Mouse (Mus musculus) forebrain, embryonic 15.5 days (tissue): ENCODE data around the gene Scn4b. TPM values are rescaled to one million over a fixed set of nuclear protein-coding genes. Genes with fewer than 3 reads are reported as not detected.
A peak's percentile ranks its signal among the peaks of the same experiment; 100 is the strongest.

Experiments used
- ATAC-seq: fragments of 200-750 bp; cut with Nextera tagmentation; replicated peaks from 2 replicates; pipeline ENCODE4 v1.8.0; 2017; ENCODE audit warnings: mild to moderate bottlenecking, moderate TSS enrichment, moderate library complexity
- H3K27ac ChIP-seq: fragments of 300-500 bp; sonication (generic); replicated peaks from 2 replicates; pipeline ENCODE4 v1.5.1; 2015; ENCODE audit warnings: mild to moderate bottlenecking, inconsistent platforms
- H3K27me3 ChIP-seq: fragments of 300-500 bp; sonication (generic); 2 replicates; pipeline ENCODE4 v1.6.1; 2015; ENCODE audit warnings: inconsistent platforms
- H3K36me3 ChIP-seq: fragments of 300-500 bp; sonication (generic); 2 replicates; pipeline ENCODE4 v1.6.1; 2015; ENCODE audit warnings: mild to moderate bottlenecking, inconsistent platforms
- H3K4me1 ChIP-seq: fragments of 300-500 bp; sonication (generic); 2 replicates; pipeline ENCODE4 v1.6.1; 2015; ENCODE audit warnings: inconsistent platforms
- H3K4me2 ChIP-seq: fragments of 300-500 bp; sonication (generic); replicated peaks from 2 replicates; pipeline ENCODE4 v1.6.1; 2015; ENCODE audit warnings: mild to moderate bottlenecking, inconsistent platforms
- H3K4me3 ChIP-seq: fragments of 300-500 bp; sonication (generic); 2 replicates; pipeline ENCODE4 v1.5.1; 2015; ENCODE audit warnings: mild to moderate bottlenecking, inconsistent platforms
- H3K9ac ChIP-seq: fragments of 300-500 bp; sonication (generic); replicated peaks from 2 replicates; pipeline ENCODE4 v1.6.1; 2015; ENCODE audit warnings: mild to moderate bottlenecking, inconsistent platforms
- H3K9me3 ChIP-seq: fragments of 300-500 bp; sonication (generic); 2 replicates; pipeline ENCODE4 v1.6.1; 2016; ENCODE audit warnings: inconsistent platforms
- WGBS: fragments of 180-500 bp; shearing (Covaris S2); methylation state at CpG from one replicate; pipeline ENCODE4 v1.1.7; 2015; ENCODE audit warnings: mixed read lengths; 5-methylcytosine and 5-hydroxymethylcytosine counted together
- polyA plus RNA-seq: library from polyadenylated mRNA; unstranded; fragments of >200 nt; fragmentation: Nextera tagmentation; extraction: Ambion mirVana; gene quantifications from 2 replicates; pipeline ENCODE4 v1.2.1, GENCODE M21; 2015

Gene Scn4b
- polyA plus RNA-seq, 1 experiment from 2014 or later, result 0.34 TPM

DNA sequence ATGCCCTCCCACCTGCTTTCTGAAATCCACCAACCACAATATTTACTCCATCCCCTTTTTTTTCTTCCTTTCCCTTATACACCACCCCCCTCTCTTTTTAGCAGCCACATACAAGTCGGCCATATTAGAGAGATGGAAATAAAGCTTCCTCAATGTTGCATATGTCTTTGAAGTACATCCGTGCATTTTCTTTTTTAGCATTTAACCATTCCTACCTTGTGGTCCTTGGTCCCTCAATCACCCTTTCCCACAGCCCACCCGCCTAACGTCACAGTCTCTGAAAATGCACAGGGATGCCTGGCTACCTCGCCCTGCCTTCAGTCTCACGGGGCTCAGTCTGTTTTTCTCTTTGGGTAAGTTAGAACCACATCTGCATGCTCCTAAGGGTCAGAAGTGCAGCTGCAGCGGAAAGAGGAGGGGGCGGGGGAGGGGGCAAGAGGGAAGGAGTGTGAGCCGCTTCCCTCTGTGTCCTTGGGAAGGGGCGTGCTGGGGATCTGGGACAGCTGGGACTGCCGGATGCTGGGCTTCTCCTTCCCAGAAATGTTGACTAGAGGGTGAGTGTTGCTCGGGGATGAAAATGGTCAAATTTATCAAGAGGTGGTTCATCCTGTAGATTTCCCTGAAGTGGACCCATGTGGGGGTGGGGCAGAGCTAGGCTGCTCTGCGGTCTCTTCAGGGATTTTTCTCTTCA, 20.3 kb upstream of the Scn4b start, which contains the start of gene Scn2b:
Gene Scn2b, plus strand, starts transcription at position 42 of the 691 bp plus-strand sequence.
- Histone ChIP-seq H3K9me3 (no peaks in the 10 kb centered on the region), H3K4me1 (peaks cover 40% of the 10 kb centered on the region), H3K4me2 (peak within 1 kb of the TSS; percentile 50), H3K27ac (peak within 1 kb of the TSS; percentile 79), H3K9ac (peak within 1 kb of the TSS; percentile 76), H3K4me3 (peak within 1 kb of the TSS; percentile 62), H3K27me3 (0 out of 2 replicates have a peak, but pooled peaks cover 3% of the 10 kb centered on the region), H3K36me3 (no peaks in the 10 kb centered on the region)
- WGBS, result 1% methylated on average over 13 of the region's 13 CpGs
- ATAC-seq, result 0 out of 2 replicates have a peak, but pooled peaks have one; percentile 54

- Histone ChIP-seq H3K4me3 (peak overlapping the region; percentile 62), H3K27ac (no peak overlapping the region), H3K27me3 (0 out of 2 replicates have a peak, but pooled peaks cover 3% of the 10 kb centered on the region), H3K4me1 (peaks cover 40% of the 10 kb centered on the region), H3K9me3 (no peaks in the 10 kb centered on the region), H3K4me2 (peak overlapping the region; percentile 50), H3K9ac (peak overlapping the region; percentile 76), H3K36me3 (no peaks in the 10 kb centered on the region)
- WGBS, result 22% methylated on average over 10 of the region's 10 CpGs
- no peak for ATAC-seq
These were observed 19.6 kb upstream of the Scn4b start for GRCm38 (mm10) chr9:45118552-45118951.

DNA sequence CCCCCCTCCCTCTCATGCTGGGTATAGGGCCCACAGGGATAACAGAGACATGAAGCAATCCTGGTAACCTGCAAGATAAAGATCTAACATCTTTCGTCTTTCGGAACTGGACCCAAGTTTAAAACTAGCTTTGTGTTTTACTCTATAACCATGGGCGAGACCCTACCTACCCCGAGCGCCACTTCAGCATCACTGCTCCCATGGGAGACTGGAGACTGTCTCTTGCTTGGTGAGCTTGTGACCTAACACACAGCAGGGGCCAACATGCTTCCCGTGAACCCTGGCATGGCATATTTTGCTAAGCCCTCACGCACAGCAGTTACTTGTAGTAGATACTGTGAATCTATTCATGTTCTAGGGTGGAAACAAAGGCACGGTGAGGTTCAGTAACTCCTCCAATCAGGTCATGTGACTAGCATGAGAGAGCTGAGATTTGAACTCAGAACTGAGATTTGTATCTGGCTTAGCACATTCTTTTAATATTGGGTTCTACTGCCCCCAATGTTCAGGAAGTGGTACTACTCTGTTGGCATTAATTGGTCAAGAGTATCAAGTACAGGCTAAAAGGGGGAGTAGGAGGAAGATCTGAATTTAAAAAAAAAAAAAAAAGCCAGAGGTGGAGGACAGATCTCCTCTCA, 18.8 kb upstream of the Scn4b start:
- H3K27me3 ChIP-seq, result 0 out of 2 replicates have a peak, but pooled peaks cover 3% of the 10 kb centered on the region

GRCm38 (mm10) chr9:45119954-45120530, 18.2 kb upstream of the Scn4b start:
- Histone ChIP-seq H3K27ac (no peak overlapping the region), H3K9me3 (no peaks in the 10 kb centered on the region), H3K4me1 (peaks cover 40% of the 10 kb centered on the region), H3K36me3 (no peaks in the 10 kb centered on the region), H3K4me3 (no peak overlapping the region), H3K27me3 (0 out of 2 replicates have a peak, but pooled peaks cover 3% of the 10 kb centered on the region), H3K9ac (no peak overlapping the region), H3K4me2 (no peak overlapping the region)
- WGBS, result 90% methylated on average over 14 of the region's 14 CpGs
- ATAC-seq, result no peak

More for the DNA sequence above, 18.8 kb upstream of the Scn4b start:
- ATAC-seq, result no peak
- 93% methylated on average over 8 of the region's 8 CpGs for WGBS
- Histone ChIP-seq H3K27ac (no peak overlapping the region), H3K4me2 (peak overlapping the region; percentile 50), H3K4me3 (peak overlapping the region; percentile 62; the same call in 1 of the 2 replicates), H3K4me1 (peaks cover 40% of the 10 kb centered on the region), H3K9me3 (no peaks in the 10 kb centered on the region), H3K9ac (no peak overlapping the region), H3K36me3 (no peaks in the 10 kb centered on the region)

DNA sequence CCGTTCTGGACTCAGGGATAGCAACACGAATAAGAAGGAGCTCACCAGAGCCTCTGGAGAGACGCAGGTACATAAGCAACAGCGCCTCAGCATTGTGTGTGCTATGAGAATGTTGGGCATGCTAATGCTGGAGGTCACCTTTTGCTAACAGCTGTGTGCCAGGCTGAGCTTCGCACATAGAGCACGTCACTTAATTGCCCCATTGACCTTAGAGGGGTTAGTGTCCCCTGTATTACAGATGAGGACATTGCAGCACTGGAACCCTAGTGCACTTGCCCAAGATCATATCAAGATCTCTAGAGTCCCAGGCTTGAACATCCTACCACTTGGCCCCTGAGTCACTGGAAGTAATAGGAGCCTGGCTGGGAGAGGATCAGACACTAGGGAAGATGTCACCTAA, 17.6 kb upstream of the Scn4b start:
- Histone ChIP-seq H3K27me3 (no peaks in the 10 kb centered on the region), H3K36me3 (no peaks in the 10 kb centered on the region), H3K4me2 (no peak overlapping the region), H3K27ac (no peak overlapping the region), H3K4me3 (no peak overlapping the region), H3K9me3 (no peaks in the 10 kb centered on the region), H3K9ac (no peak overlapping the region), H3K4me1 (peaks cover 40% of the 10 kb centered on the region)
- ATAC-seq, result no peak
- WGBS, result 86% methylated on average over 6 of the region's 6 CpGs

- Histone ChIP-seq H3K4me3 (no peak overlapping the region), H3K27ac (no peak overlapping the region), H3K4me2 (no peak overlapping the region), H3K4me1 (peaks cover 37% of the 10 kb centered on the region), H3K27me3 (no peaks in the 10 kb centered on the region), H3K9me3 (no peaks in the 10 kb centered on the region), H3K9ac (no peak overlapping the region), H3K36me3 (no peaks in the 10 kb centered on the region)
- 67% methylated on average over 6 of the region's 6 CpGs for WGBS
- no peak for ATAC-seq
These were observed 17.2 kb upstream of the Scn4b start for GRCm38 (mm10) chr9:45121001-45121400.

GRCm38 (mm10) chr9:45121769-45122168, 16.4 kb upstream of the Scn4b start:
- Histone ChIP-seq H3K9ac (peak overlapping the region; percentile 14; the same call in 1 of the 2 replicates), H3K4me3 (peak overlapping the region; percentile 20), H3K27me3 (no peaks in the 10 kb centered on the region), H3K4me2 (peak overlapping the region; percentile 34), H3K27ac (no peak overlapping the region), H3K9me3 (no peaks in the 10 kb centered on the region), H3K36me3 (no peaks in the 10 kb centered on the region), H3K4me1 (peaks cover 34% of the 10 kb centered on the region)
- ATAC-seq, result peak; percentile 54
- 4% methylated on average over 10 of the region's 10 CpGs for WGBS

DNA sequence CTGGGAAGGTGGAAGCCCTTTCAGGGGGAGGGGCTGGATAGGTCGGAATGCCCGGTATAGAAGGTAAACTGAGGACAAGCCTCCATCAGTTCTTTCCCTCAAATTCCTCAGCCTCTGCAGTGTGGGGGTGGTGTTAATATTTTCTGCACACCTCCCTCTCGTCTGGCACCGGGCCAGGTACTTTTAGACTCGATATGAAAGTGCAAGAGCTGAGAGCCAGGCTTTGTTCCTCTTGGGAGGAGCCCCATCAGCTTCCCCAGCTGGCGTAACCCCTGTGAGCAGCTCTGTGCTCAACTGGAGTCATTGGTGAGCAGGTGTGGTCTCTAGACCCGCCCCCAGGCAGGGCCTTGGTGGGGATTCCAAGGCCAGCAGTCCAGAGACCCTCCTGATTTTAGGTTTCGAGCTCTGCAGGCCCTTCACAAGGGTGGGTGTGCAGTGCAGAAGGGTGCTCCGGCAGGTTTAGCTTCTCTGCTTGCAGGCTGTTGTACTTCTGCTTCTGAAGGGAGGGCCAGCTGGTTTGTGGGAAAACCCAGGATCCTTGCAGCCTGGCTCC, 15.9 kb upstream of the Scn4b start:
- Histone ChIP-seq H3K4me3 (peak overlapping the region; percentile 20; the same call in 1 of the 2 replicates), H3K36me3 (no peaks in the 10 kb centered on the region), H3K4me2 (peak overlapping the region; percentile 34), H3K4me1 (peaks cover 34% of the 10 kb centered on the region), H3K27ac (no peak overlapping the region), H3K9me3 (no peaks in the 10 kb centered on the region), H3K27me3 (no peaks in the 10 kb centered on the region), H3K9ac (peak overlapping the region; percentile 14; the same call in 1 of the 2 replicates)
- WGBS, result 22% methylated on average over 9 of the region's 9 CpGs
- peak; percentile 34; the same call in 1 of the 2 replicates for ATAC-seq

DNA sequence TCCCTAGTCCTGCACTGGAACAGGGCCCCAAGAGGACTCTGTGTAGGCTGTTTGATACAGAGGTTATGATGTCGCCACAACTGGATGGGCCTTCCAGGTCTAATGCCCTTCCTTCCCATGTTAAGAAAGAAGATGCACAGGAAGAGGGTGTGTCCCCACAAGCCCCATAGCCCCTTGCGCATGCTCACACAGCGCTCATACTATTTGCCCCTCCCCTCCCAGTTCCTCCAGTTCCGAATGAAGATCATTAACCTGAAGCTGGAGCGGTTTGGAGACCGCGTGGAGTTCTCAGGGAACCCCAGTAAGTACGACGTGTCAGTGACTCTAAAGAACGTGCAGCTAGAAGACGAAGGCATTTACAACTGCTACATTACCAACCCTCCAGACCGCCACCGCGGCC, 13.0 kb upstream of the Scn4b start:
- no peak for ATAC-seq
- H3K36me3 ChIP-seq, result no peaks in the 10 kb centered on the region
- no peak overlapping the region for H3K27ac ChIP-seq
- no peaks in the 10 kb centered on the region for H3K27me3 ChIP-seq
- no peak overlapping the region for H3K4me2 ChIP-seq
- 91% methylated on average over 14 of the region's 14 CpGs for WGBS
- no peak overlapping the region for H3K4me3 ChIP-seq
- H3K4me1 ChIP-seq, result peaks cover 16% of the 10 kb centered on the region
- no peaks in the 10 kb centered on the region for H3K9me3 ChIP-seq
- H3K9ac ChIP-seq, result no peak overlapping the region

- 62% methylated on average over 7 of the region's 7 CpGs for WGBS
- Histone ChIP-seq H3K4me3 (no peak overlapping the region), H3K4me2 (no peak overlapping the region), H3K27me3 (no peaks in the 10 kb centered on the region), H3K4me1 (peaks cover 7% of the 10 kb centered on the region), H3K9me3 (no peaks in the 10 kb centered on the region), H3K36me3 (no peaks in the 10 kb centered on the region), H3K9ac (no peak overlapping the region), H3K27ac (no peak overlapping the region)
- no peak for ATAC-seq
These were observed 11.3 kb upstream of the Scn4b start for GRCm38 (mm10) chr9:45126941-45127340.

GRCm38 (mm10) chr9:45130119-45130518, 8.1 kb upstream of the Scn4b start:
- H3K27me3 ChIP-seq, result peaks cover 21% of the 10 kb centered on the region
- no peak for ATAC-seq
- no peaks in the 10 kb centered on the region for H3K9me3 ChIP-seq
- no peak overlapping the region for H3K27ac ChIP-seq
- no peak overlapping the region for H3K4me2 ChIP-seq
- H3K36me3 ChIP-seq, result no peaks in the 10 kb centered on the region
- no peak overlapping the region for H3K9ac ChIP-seq
- 85% methylated on average over 3 of the region's 3 CpGs for WGBS
- no peak overlapping the region for H3K4me3 ChIP-seq
- no peaks in the 10 kb centered on the region for H3K4me1 ChIP-seq
